Comparison of ENCODE assay signal across 20 mouse cellular contexts in the genomic region with DNA sequence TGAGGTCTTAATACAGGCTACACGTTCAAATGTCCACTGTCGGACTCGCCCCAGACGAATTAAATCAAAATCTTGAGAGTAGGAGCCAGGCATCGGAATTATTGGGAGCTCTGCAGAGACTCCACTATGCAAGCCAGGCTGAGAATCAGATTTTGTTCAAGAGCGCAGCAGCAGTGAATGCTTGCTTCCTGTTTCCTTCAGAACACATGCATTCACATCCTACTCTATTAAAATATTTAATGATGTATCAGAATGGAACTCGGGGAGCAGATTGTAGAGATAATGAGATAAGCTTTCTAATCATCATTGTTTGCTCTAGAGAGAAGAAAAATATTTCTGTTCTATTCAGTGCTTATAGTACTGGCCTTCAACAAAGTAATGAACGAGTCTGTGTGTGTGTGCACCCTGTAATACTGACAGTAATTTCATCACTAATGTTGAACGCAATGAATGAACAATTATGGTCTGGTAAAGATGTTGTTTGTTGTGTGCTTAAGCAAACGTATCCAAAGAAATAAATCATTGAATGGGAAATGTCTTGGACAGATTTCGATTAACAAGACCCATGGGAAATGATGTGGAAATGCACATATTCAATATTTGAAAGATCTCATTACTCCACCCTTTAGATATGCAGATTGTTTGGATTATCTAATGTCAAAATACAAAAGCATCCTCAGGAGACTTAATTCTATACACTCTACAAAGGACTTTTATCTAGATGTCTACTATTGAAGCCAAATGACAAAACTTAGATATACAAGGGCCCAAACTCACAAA.
DNase-seq lines count a peak whose midpoint lies in the region; ATAC-seq lines count a peak whose summit lies in the region.
"Had no signal": no experiment of that assay in that cellular context is flagged by ENCODE, and none has a peak within 500 bp of the region (broad histone marks: within the 10 kb centered on the region; RNA-seq: fewer than 3 reads in every experiment).

No protein-coding gene starts in this region.

- H3K4me1 ChIP-seq in midbrain, embryonic 12.5 days: peaks cover 10% of the 10 kb centered on the region
- peaks cover 6% of the 10 kb centered on the region; the same call in 1 of the 2 replicates for H3K4me1 ChIP-seq in midbrain, embryonic 14.5 days (ENCODE audit: control insufficient read depth, insufficient read depth, low read length)
- H3K4me1 ChIP-seq in forebrain, embryonic 13.5 days: peaks cover 19% of the 10 kb centered on the region
- H3K4me1 ChIP-seq in hindbrain, embryonic 13.5 days (replicated peaks): peaks cover 11% of the 10 kb centered on the region; the same call in 1 of the 2 replicates
- no peaks in the 10 kb centered on the region for H3K4me1 ChIP-seq in neural tube, embryonic 14.5 days (ENCODE audit: control insufficient read depth, insufficient read depth, low read length)
- H3K4me1 ChIP-seq: embryonic facial prominence, embryonic 15.5 days; heart, embryonic 13.5 days; limb, embryonic 13.5 days had no signal

- DNase-seq in midbrain, embryonic 14.5 days: no peak
- DNase-seq in heart, adult 8-10 months (ENCODE audit: low spot score): no peak
- no peak for DNase-seq in ovary, postnatal 14 days (ENCODE audit: low spot score)
- no peak for DNase-seq in gastrocnemius, postnatal 10 days
- DNase-seq: adrenal gland, postnatal 14 days; B cell, adult 2 months; cerebellum, adult 2 months; gastrocnemius, postnatal 36 days; heart, postnatal 36 days; kidney, postnatal 14 days; right cerebral cortex, postnatal 14 days had no signal

- no peak overlapping the region for H3K9ac ChIP-seq in midbrain, embryonic 12.5 days (replicated peaks)
- H3K9ac ChIP-seq in midbrain, embryonic 14.5 days (replicated peaks; ENCODE audit: low read length): no peak overlapping the region
- H3K9ac ChIP-seq in forebrain, embryonic 13.5 days: no peak overlapping the region
- no peak overlapping the region for H3K9ac ChIP-seq in hindbrain, embryonic 13.5 days
- no peak overlapping the region for H3K9ac ChIP-seq in neural tube, embryonic 14.5 days (replicated peaks; ENCODE audit: low read depth, low read length)
- H3K9ac ChIP-seq: embryonic facial prominence, embryonic 15.5 days; heart, embryonic 13.5 days; limb, embryonic 13.5 days; liver, embryonic 14.5 days had no signal

- H3K9me3 ChIP-seq in midbrain, embryonic 12.5 days: no peaks in the 10 kb centered on the region
- H3K9me3 ChIP-seq in midbrain, embryonic 14.5 days (ENCODE audit: control insufficient read depth, low read length): no peaks in the 10 kb centered on the region
- no peaks in the 10 kb centered on the region for H3K9me3 ChIP-seq in forebrain, embryonic 13.5 days (replicated peaks)
- H3K9me3 ChIP-seq in hindbrain, embryonic 13.5 days: no peaks in the 10 kb centered on the region
- H3K9me3 ChIP-seq in neural tube, embryonic 14.5 days (ENCODE audit: control insufficient read depth, low read length): no peaks in the 10 kb centered on the region
- H3K9me3 ChIP-seq: embryonic facial prominence, embryonic 15.5 days; heart, embryonic 13.5 days; limb, embryonic 13.5 days had no signal

- no peaks in the 10 kb centered on the region for H3K36me3 ChIP-seq in midbrain, embryonic 12.5 days
- H3K36me3 ChIP-seq in midbrain, embryonic 14.5 days (ENCODE audit: control insufficient read depth, insufficient read depth, low read length): no peaks in the 10 kb centered on the region
- no peaks in the 10 kb centered on the region for H3K36me3 ChIP-seq in forebrain, embryonic 13.5 days (ENCODE audit: poor library complexity, severe bottlenecking)
- H3K36me3 ChIP-seq in hindbrain, embryonic 13.5 days: peaks cover 4% of the 10 kb centered on the region; the same call in 1 of the 2 replicates
- H3K36me3 ChIP-seq in neural tube, embryonic 14.5 days (ENCODE audit: control insufficient read depth, insufficient read depth, low read length): no peaks in the 10 kb centered on the region
- H3K36me3 ChIP-seq: embryonic facial prominence, embryonic 15.5 days; heart, embryonic 13.5 days; limb, embryonic 13.5 days had no signal

- WGBS in midbrain, embryonic 12.5 days: 37% methylated on average over 11 of the region's 11 CpGs
- WGBS in midbrain, embryonic 14.5 days: 31% methylated on average over 11 of the region's 11 CpGs
- 21% methylated on average over 11 of the region's 11 CpGs for WGBS in forebrain, embryonic 13.5 days
- whole genome bisulfite sequencing in hindbrain, embryonic 13.5 days: 28% methylated on average over 11 of the region's 11 CpGs
- WGBS in neural tube, embryonic 14.5 days: 39% methylated on average over 11 of the region's 11 CpGs

- ATAC-seq in midbrain, embryonic 12.5 days (ENCODE audit: low FRiP score, low read depth): peak; percentile 60; the same call in 1 of the 2 replicates
- no peak for ATAC-seq in midbrain, embryonic 14.5 days (ENCODE audit: low FRiP score, low TSS enrichment)
- ATAC-seq in forebrain, embryonic 13.5 days: peak; percentile 80
- ATAC-seq in hindbrain, embryonic 13.5 days (ENCODE audit: low FRiP score): peak; percentile 59
- ATAC-seq in neural tube, embryonic 14.5 days (ENCODE audit: low read depth): peak; percentile 56
- ATAC-seq: intestine, postnatal 0 days had no signal

- 0 out of 2 replicates have a peak overlapping the region, but pooled peaks have one; percentile 17 for H3K27ac ChIP-seq in midbrain, embryonic 12.5 days (replicated peaks)
- H3K27ac ChIP-seq in midbrain, embryonic 14.5 days (replicated peaks; ENCODE audit: low read depth, low read length): no peak overlapping the region; the same call in 1 of the 2 replicates
- peak overlapping the region; percentile 11; the same call in 1 of the 2 replicates for H3K27ac ChIP-seq in forebrain, embryonic 13.5 days
- peak overlapping the region; percentile 72 for H3K27ac ChIP-seq in hindbrain, embryonic 13.5 days
- H3K27ac ChIP-seq in neural tube, embryonic 14.5 days (ENCODE audit: low read depth, low read length): no peak overlapping the region; the same call in 1 of the 2 replicates
- H3K27ac ChIP-seq: embryonic facial prominence, embryonic 15.5 days; heart, embryonic 13.5 days; limb, embryonic 13.5 days; liver, embryonic 14.5 days had no signal

- no peak overlapping the region for H3K4me2 ChIP-seq in midbrain, embryonic 12.5 days (replicated peaks)
- no peak overlapping the region for H3K4me2 ChIP-seq in midbrain, embryonic 14.5 days (ENCODE audit: low read length)
- H3K4me2 ChIP-seq in forebrain, embryonic 13.5 days: no peak overlapping the region
- no peak overlapping the region for H3K4me2 ChIP-seq in hindbrain, embryonic 13.5 days
- no peak overlapping the region for H3K4me2 ChIP-seq in neural tube, embryonic 14.5 days (ENCODE audit: low read depth, low read length)
- H3K4me2 ChIP-seq: embryonic facial prominence, embryonic 15.5 days; heart, embryonic 13.5 days; limb, embryonic 13.5 days had no signal

- H3K4me3 ChIP-seq in midbrain, embryonic 12.5 days: no peak overlapping the region
- H3K4me3 ChIP-seq in midbrain, embryonic 14.5 days (replicated peaks; ENCODE audit: low read depth, low read length): no peak overlapping the region
- no peak overlapping the region for H3K4me3 ChIP-seq in forebrain, embryonic 13.5 days
- no peak overlapping the region for H3K4me3 ChIP-seq in hindbrain, embryonic 13.5 days
- H3K4me3 ChIP-seq in neural tube, embryonic 14.5 days (ENCODE audit: low read depth, low read length): no peak overlapping the region
- H3K4me3 ChIP-seq: embryonic facial prominence, embryonic 15.5 days; heart, embryonic 13.5 days; limb, embryonic 13.5 days had no signal

- no peaks in the 10 kb centered on the region for H3K27me3 ChIP-seq in midbrain, embryonic 12.5 days
- no peaks in the 10 kb centered on the region for H3K27me3 ChIP-seq in midbrain, embryonic 14.5 days (ENCODE audit: control insufficient read depth, insufficient read depth, low read length)
- peaks cover 16% of the 10 kb centered on the region; the same call in 1 of the 2 replicates for H3K27me3 ChIP-seq in forebrain, embryonic 13.5 days
- no peaks in the 10 kb centered on the region for H3K27me3 ChIP-seq in hindbrain, embryonic 13.5 days
- no peaks in the 10 kb centered on the region for H3K27me3 ChIP-seq in neural tube, embryonic 14.5 days (ENCODE audit: control insufficient read depth, insufficient read depth, low read length)
- H3K27me3 ChIP-seq: embryonic facial prominence, embryonic 15.5 days; heart, embryonic 13.5 days; limb, embryonic 13.5 days had no signal

Comparison
In these comparisons a context has a peak if more than half of its experiments do, and no peak if none do; other contexts are left out.
1. H3K27ac ChIP-seq: peak in midbrain, embryonic 12.5 days (single experiment), forebrain, embryonic 13.5 days (single experiment) and hindbrain, embryonic 13.5 days (single experiment); none in midbrain, embryonic 14.5 days (single experiment) and neural tube, embryonic 14.5 days (single experiment).